Mouse (Mus musculus) lung, adult 2 months (tissue): ENCODE measurements around the gene Exoc8. TPM values are rescaled to one million over a fixed set of nuclear protein-coding genes. Genes with fewer than 3 reads are reported as not detected.
A peak's percentile ranks its signal among the peaks of the same experiment; 100 is the strongest.

Experiments
- DNase-seq: peaks from one replicate; pipeline ENCODE4 v3.0.0; 2022
- H3K4me1 ChIP-seq: fragments of 200-500 bp; 2 replicates; pipeline ENCODE4 v1.6.1; 2011; ENCODE audit warnings: low read length; ENCODE audit not compliant: control insufficient read depth, insufficient read depth
- H3K4me3 ChIP-seq: fragments of 200-500 bp; replicated peaks from 2 replicates; pipeline ENCODE3; 2011; ENCODE audit warnings: low read depth, mild to moderate bottlenecking, control low read depth, low read length; ENCODE audit errors: extremely low read depth
- CTCF ChIP-seq: fragments of 200-500 bp; IDR thresholded peaks from 2 replicates; pipeline ENCODE4 v1.5.1; 2011; ENCODE audit warnings: mild to moderate bottlenecking, low read length, control low read depth; ENCODE audit not compliant: insufficient read depth
- POLR2A ChIP-seq: fragments of 200-500 bp; IDR thresholded peaks from 2 replicates; pipeline ENCODE4 v1.6.1; 2011; ENCODE audit warnings: low read depth, mild to moderate bottlenecking, control low read depth, low read length, borderline replicate concordance; ENCODE audit errors: extremely low read depth
- WGBS: fragments of 180-500 bp; shearing (Covaris S2); methylation state at CpG from one replicate; pipeline ENCODE4 v1.1.7; 2018; 5-methylcytosine and 5-hydroxymethylcytosine counted together
- polyA plus RNA-seq: library from polyadenylated mRNA; depleted of rRNA; stranded (reverse); fragments of >200 nt; gene quantifications from 2 replicates; pipeline ENCODE4 v1.2.3, GENCODE M21; 2012; rRNA removed

Exoc8 gene
- polyA plus RNA-seq, 1 experiment: 12.8 TPM

GRCm38 (mm10) chr8:124860188-124860587 is 37.3 kb downstream of the Exoc8 start:
- WGBS: 81% methylated on average over 3 of the region's 3 CpGs
- DNase-seq: no peak
- Histone ChIP-seq H3K4me3 (no peak overlapping the region), H3K4me1 (peaks cover 4% of the 10 kb centered on the region; the same call in 1 of the 2 replicates)
- TF ChIP-seq CTCF (no peak), POLR2A (no peak)

- Histone ChIP-seq H3K4me3 (no peak overlapping the region), H3K4me1 (peaks cover 4% of the 10 kb centered on the region; the same call in 1 of the 2 replicates)
- no peak for TF ChIP-seq POLR2A
- peak; percentile 72 for TF ChIP-seq CTCF
- DNase-seq: no peak
Observed at GRCm38 (mm10) chr8:124859466-124859865, 38.0 kb downstream of the Exoc8 start.

- Histone ChIP-seq H3K4me1 (no peaks in the 10 kb centered on the region), H3K4me3 (no peak overlapping the region)
- no peak for DNase-seq
- no peak for TF ChIP-seq CTCF
- TF ChIP-seq POLR2A: no peak
- WGBS: 100% methylated on average over 1 of the region's 1 CpGs
Observed at GRCm38 (mm10) chr8:124853511-124853910, 44.0 kb downstream of the Exoc8 start.

GRCm38 (mm10) chr8:124845573-124845972 is 51.9 kb downstream of the Exoc8 start:
- no peak for DNase-seq
- TF ChIP-seq CTCF (no peak), POLR2A (no peak)
- no peak overlapping the region for H3K4me3 ChIP-seq
- peaks cover 4% of the 10 kb centered on the region for H3K4me1 ChIP-seq
- WGBS: 67% methylated on average over 5 of the region's 5 CpGs

GRCm38 (mm10) chr8:124845131-124845530 is 52.4 kb downstream of the Exoc8 start:
- H3K4me3 ChIP-seq: no peak overlapping the region
- DNase-seq: no peak
- H3K4me1 ChIP-seq: peaks cover 4% of the 10 kb centered on the region
- no peak for TF ChIP-seq POLR2A
- TF ChIP-seq CTCF: no peak
- 57% methylated on average over 3 of the region's 3 CpGs for WGBS

Other genes starting within 250 kb of the Exoc8 start
- gene 2310022B05Rik, start 234.3 kb downstream of the Exoc8 start, polyA plus RNA-seq: 63.4 and 85.4 TPM in 2 replicates
- gene Ttc13, start 175.7 kb downstream of the Exoc8 start, polyA plus RNA-seq: 13.4 and 16.4 TPM in 2 replicates
- gene Arv1, start 175.6 kb downstream of the Exoc8 start, polyA plus RNA-seq: 15.6 and 15.9 TPM in 2 replicates
- 4.0 and 4.9 TPM in 2 replicates for gene Fam89a, start 145.9 kb downstream of the Exoc8 start, polyA plus RNA-seq
- gene Trim67, start 104.6 kb downstream of the Exoc8 start, polyA plus RNA-seq: 0.44 and 0.51 TPM in 2 replicates
- 50.8 and 63.2 TPM in 2 replicates for gene Gnpat, start 34.7 kb downstream of the Exoc8 start, polyA plus RNA-seq
- gene 2810004N23Rik, start 34.6 kb downstream of the Exoc8 start, polyA plus RNA-seq: 9.0 and 11.3 TPM in 2 replicates
- gene Sprtn, start 181 bp upstream of the Exoc8 start, polyA plus RNA-seq: 13.6 and 17.8 TPM in 2 replicates
- 33.7 and 40.2 TPM in 2 replicates for gene Egln1, start 51.6 kb upstream of the Exoc8 start, polyA plus RNA-seq
- gene Tsnax, start 115.3 kb upstream of the Exoc8 start, polyA plus RNA-seq: 29.1 and 40.2 TPM in 2 replicates
- 1.1 and 1.4 TPM in 2 replicates for gene Disc1, start 156.5 kb upstream of the Exoc8 start, polyA plus RNA-seq